Mouse (Mus musculus): ENCODE data around the gene Tspear. TPM values are rescaled to one million over a fixed set of nuclear protein-coding genes. Genes with fewer than 3 reads are reported as not detected.

Tspear gene
- polyA plus RNA-seq, 1 experiment: 0.55 TPM

GRCm38 (mm10) chr10:77867546-77867945 is 181.2 kb downstream of the Tspear start:
- H3K4me3 ChIP-seq (ENCODE audit: extremely low read depth, insufficient read depth, insufficient read length): no peak overlapping the region
- no peak for DNase-seq (ENCODE audit: low read depth in 1 of 2, low spot score in 2 of 2)
- TF ChIP-seq POLR2A (IDR thresholded peaks at IDR 0.05; ENCODE audit: low read depth, low read length) (no peak), CTCF (IDR thresholded peaks at IDR 0.05; ENCODE audit: extremely low read depth, insufficient read depth, insufficient read length, insufficient replicate concordance) (no peak)
- H3K27me3 ChIP-seq (ENCODE audit: control insufficient read depth, insufficient read depth, low read length): no peaks in the 10 kb centered on the region
- H3K4me1 ChIP-seq (ENCODE audit: control insufficient read depth, insufficient read depth, insufficient read length): 0 out of 2 replicates have a peak, but pooled peaks cover 2% of the 10 kb centered on the region
- no peaks in the 10 kb centered on the region for H3K36me3 ChIP-seq (ENCODE audit: control insufficient read depth, insufficient read depth, low read length)
- 74% methylated on average over 1 of the region's 1 CpGs for WGBS
- H3K27ac ChIP-seq (ENCODE audit: insufficient read depth, low read length): no peak overlapping the region

- H3K4me1 ChIP-seq (ENCODE audit: control insufficient read depth, insufficient read depth, insufficient read length): no peaks in the 10 kb centered on the region
- no peak overlapping the region for H3K27ac ChIP-seq (ENCODE audit: insufficient read depth, low read length)
- H3K36me3 ChIP-seq (ENCODE audit: control insufficient read depth, insufficient read depth, low read length): no peaks in the 10 kb centered on the region
- DNase-seq (ENCODE audit: low read depth in 1 of 2, low spot score in 2 of 2): no peak
- H3K27me3 ChIP-seq (ENCODE audit: control insufficient read depth, insufficient read depth, low read length): no peaks in the 10 kb centered on the region
- no peak overlapping the region for H3K4me3 ChIP-seq (ENCODE audit: extremely low read depth, insufficient read depth, insufficient read length)
- WGBS: 92% methylated on average over 7 of the region's 7 CpGs
- no peak for TF ChIP-seq POLR2A (IDR thresholded peaks at IDR 0.05; ENCODE audit: low read depth, low read length)
- no peak for TF ChIP-seq CTCF (IDR thresholded peaks at IDR 0.05; ENCODE audit: extremely low read depth, insufficient read depth, insufficient read length, insufficient replicate concordance)
These were observed 183.3 kb downstream of the Tspear start for GRCm38 (mm10) chr10:77869651-77870050.

- Histone ChIP-seq H3K27ac (ENCODE audit: insufficient read depth, low read length) (no peak overlapping the region), H3K4me1 (ENCODE audit: control insufficient read depth, insufficient read depth, insufficient read length) (no peaks in the 10 kb centered on the region), H3K4me3 (ENCODE audit: extremely low read depth, insufficient read depth, insufficient read length) (no peak overlapping the region), H3K27me3 (ENCODE audit: control insufficient read depth, insufficient read depth, low read length) (no peaks in the 10 kb centered on the region), H3K36me3 (ENCODE audit: control insufficient read depth, insufficient read depth, low read length) (no peaks in the 10 kb centered on the region)
- 75% methylated on average over 6 of the region's 6 CpGs for WGBS
- no peak for DNase-seq (ENCODE audit: low read depth in 1 of 2, low spot score in 2 of 2)
- TF ChIP-seq CTCF (IDR thresholded peaks at IDR 0.05; ENCODE audit: extremely low read depth, insufficient read depth, insufficient read length, insufficient replicate concordance) (no peak), POLR2A (IDR thresholded peaks at IDR 0.05; ENCODE audit: low read depth, low read length) (no peak)
These were observed 192.6 kb downstream of the Tspear start for GRCm38 (mm10) chr10:77878985-77879384.

- DNase-seq (ENCODE audit: low read depth in 1 of 2, low spot score in 2 of 2): no peak
- WGBS: 18% methylated on average over 3 of the region's 3 CpGs
- Histone ChIP-seq H3K27ac (ENCODE audit: insufficient read depth, low read length) (no peak overlapping the region), H3K27me3 (ENCODE audit: control insufficient read depth, insufficient read depth, low read length) (no peaks in the 10 kb centered on the region), H3K4me1 (ENCODE audit: control insufficient read depth, insufficient read depth, insufficient read length) (no peaks in the 10 kb centered on the region), H3K4me3 (ENCODE audit: extremely low read depth, insufficient read depth, insufficient read length) (no peak overlapping the region), H3K36me3 (ENCODE audit: control insufficient read depth, insufficient read depth, low read length) (no peaks in the 10 kb centered on the region)
- TF ChIP-seq POLR2A (IDR thresholded peaks at IDR 0.05; ENCODE audit: low read depth, low read length) (no peak), CTCF (IDR thresholded peaks at IDR 0.05; ENCODE audit: extremely low read depth, insufficient read depth, insufficient read length, insufficient replicate concordance) (no peak)
These were observed 193.9 kb downstream of the Tspear start for GRCm38 (mm10) chr10:77880305-77880704.

- no peaks in the 10 kb centered on the region for H3K27me3 ChIP-seq (ENCODE audit: control insufficient read depth, insufficient read depth, low read length)
- no peak overlapping the region for H3K4me3 ChIP-seq (ENCODE audit: extremely low read depth, insufficient read depth, insufficient read length)
- WGBS: 85% methylated on average over 5 of the region's 5 CpGs
- H3K36me3 ChIP-seq (ENCODE audit: control insufficient read depth, insufficient read depth, low read length): no peaks in the 10 kb centered on the region
- no peaks in the 10 kb centered on the region for H3K4me1 ChIP-seq (ENCODE audit: control insufficient read depth, insufficient read depth, insufficient read length)
- DNase-seq (ENCODE audit: low read depth in 1 of 2, low spot score in 2 of 2): no peak
- H3K27ac ChIP-seq (ENCODE audit: insufficient read depth, low read length): no peak overlapping the region
- TF ChIP-seq CTCF (IDR thresholded peaks at IDR 0.05; ENCODE audit: extremely low read depth, insufficient read depth, insufficient read length, insufficient replicate concordance) (no peak), POLR2A (IDR thresholded peaks at IDR 0.05; ENCODE audit: low read depth, low read length) (no peak)
These were observed 196.2 kb downstream of the Tspear start for GRCm38 (mm10) chr10:77882553-77882952.

GRCm38 (mm10) chr10:77886007-77886747 is 199.8 kb downstream of the Tspear start:
- H3K27ac ChIP-seq (ENCODE audit: insufficient read depth, low read length): no peak overlapping the region
- H3K4me1 ChIP-seq (ENCODE audit: control insufficient read depth, insufficient read depth, insufficient read length): no peaks in the 10 kb centered on the region
- 68% methylated on average over 12 of the region's 12 CpGs for WGBS
- TF ChIP-seq CTCF (IDR thresholded peaks at IDR 0.05; ENCODE audit: extremely low read depth, insufficient read depth, insufficient read length, insufficient replicate concordance) (no peak), POLR2A (IDR thresholded peaks at IDR 0.05; ENCODE audit: low read depth, low read length) (no peak)
- no peaks in the 10 kb centered on the region for H3K36me3 ChIP-seq (ENCODE audit: control insufficient read depth, insufficient read depth, low read length)
- H3K27me3 ChIP-seq (ENCODE audit: control insufficient read depth, insufficient read depth, low read length): no peaks in the 10 kb centered on the region
- DNase-seq (ENCODE audit: low read depth in 1 of 2, low spot score in 2 of 2): no peak
- no peak overlapping the region for H3K4me3 ChIP-seq (ENCODE audit: extremely low read depth, insufficient read depth, insufficient read length)

- Histone ChIP-seq H3K36me3 (ENCODE audit: control insufficient read depth, insufficient read depth, low read length) (no peaks in the 10 kb centered on the region), H3K4me1 (ENCODE audit: control insufficient read depth, insufficient read depth, insufficient read length) (no peaks in the 10 kb centered on the region), H3K27me3 (ENCODE audit: control insufficient read depth, insufficient read depth, low read length) (no peaks in the 10 kb centered on the region), H3K4me3 (ENCODE audit: extremely low read depth, insufficient read depth, insufficient read length) (no peak overlapping the region), H3K27ac (ENCODE audit: insufficient read depth, low read length) (no peak overlapping the region)
- no peak for TF ChIP-seq CTCF (IDR thresholded peaks at IDR 0.05; ENCODE audit: extremely low read depth, insufficient read depth, insufficient read length, insufficient replicate concordance)
- TF ChIP-seq POLR2A (IDR thresholded peaks at IDR 0.05; ENCODE audit: low read depth, low read length): no peak
- WGBS: 78% methylated on average over 8 of the region's 8 CpGs
- DNase-seq (ENCODE audit: low read depth in 1 of 2, low spot score in 2 of 2): no peak
These were observed 204.7 kb downstream of the Tspear start for GRCm38 (mm10) chr10:77890987-77891565.
